Mouse (Mus musculus) heart, postnatal 0 days (tissue): ENCODE measurements around the gene Zfp704. TPM values are rescaled to one million over a fixed set of nuclear protein-coding genes. Genes with fewer than 3 reads are reported as not detected.

Source experiments
- ATAC-seq: fragments of 200-750 bp; cut with Nextera tagmentation; 2 replicates; pipeline ENCODE4 v1.8.0; 2017; ENCODE audit warnings: low read depth, moderate number of reproducible peaks, moderate library complexity; ENCODE audit not compliant: insufficient read depth
- DNase-seq: peaks from one replicate; pipeline ENCODE4 v3.0.0-alpha.2; 2016; ENCODE audit warnings: low spot score
- H3K27ac ChIP-seq: fragments of 300-500 bp; sonication (generic); 2 replicates; pipeline ENCODE4 v1.5.1; 2014; ENCODE audit warnings: low read depth, mild to moderate bottlenecking
- H3K27me3 ChIP-seq: fragments of 300-500 bp; sonication (generic); 2 replicates; pipeline ENCODE4 v1.6.1; 2014; ENCODE audit warnings: low read length, mixed read lengths; ENCODE audit not compliant: control insufficient read depth, insufficient read depth
- H3K36me3 ChIP-seq: fragments of 300-500 bp; sonication (generic); replicated peaks from 2 replicates; pipeline ENCODE4 v1.6.1; 2014; ENCODE audit warnings: low read length, mixed read lengths; ENCODE audit not compliant: control insufficient read depth, insufficient read depth
- H3K4me1 ChIP-seq: fragments of 300-500 bp; sonication (generic); 2 replicates; pipeline ENCODE4 v1.6.1; 2014; ENCODE audit warnings: antibody characterized with exemption; ENCODE audit not compliant: control insufficient read depth, insufficient read depth
- H3K4me2 ChIP-seq: fragments of 300-500 bp; sonication (generic); 2 replicates; pipeline ENCODE4 v1.6.1; 2014; ENCODE audit warnings: low read depth, mild to moderate bottlenecking, low read length, moderate library complexity
- H3K4me3 ChIP-seq: fragments of 300-500 bp; sonication (generic); 2 replicates; pipeline ENCODE4 v1.5.1; 2014; ENCODE audit warnings: low read depth, low read length
- H3K9ac ChIP-seq: fragments of 300-500 bp; sonication (generic); replicated peaks from 2 replicates; pipeline ENCODE4 v1.6.1; 2014; ENCODE audit warnings: low read depth, low read length, mixed read lengths
- H3K9me3 ChIP-seq: fragments of 300-500 bp; sonication (generic); replicated peaks from 2 replicates; pipeline ENCODE4 v1.6.1; 2016; ENCODE audit warnings: low read length; ENCODE audit not compliant: control insufficient read depth
- CTCF ChIP-seq: IDR thresholded peaks from 2 replicates; pipeline ENCODE4 v1.5.1; 2016; ENCODE audit warnings: antibody characterized with exemption, control low read depth, low read depth
- EP300 ChIP-seq: IDR thresholded peaks from 2 replicates; pipeline ENCODE4 v1.6.1; 2016; ENCODE audit warnings: antibody characterized with exemption, low read depth
- WGBS: fragments of 180-500 bp; shearing (Covaris S2); extraction: QIAGEN DNeasy Blood & Tissue Kit; methylation state at CpG from one replicate; pipeline ENCODE4 v1.1.7; 2014; 5-methylcytosine and 5-hydroxymethylcytosine counted together
- polyA plus RNA-seq: library from polyadenylated mRNA; unstranded; fragments of >200 nt; fragmentation: Nextera tagmentation; extraction: Ambion mirVana; gene quantifications from 2 replicates; pipeline ENCODE4 v1.2.1, GENCODE M21; 2015
- total RNA-seq: library from RNA; depleted of rRNA; stranded (reverse); fragments of >200 nt; gene quantifications from 2 replicates; pipeline ENCODE4 v1.2.3, GENCODE M21; 2014; ENCODE audit warnings: low replicate concordance

Zfp704 gene
- total and polyA plus RNA-seq, 2 experiments from 2014 or later, result 3.5 to 15.8 TPM

DNA sequence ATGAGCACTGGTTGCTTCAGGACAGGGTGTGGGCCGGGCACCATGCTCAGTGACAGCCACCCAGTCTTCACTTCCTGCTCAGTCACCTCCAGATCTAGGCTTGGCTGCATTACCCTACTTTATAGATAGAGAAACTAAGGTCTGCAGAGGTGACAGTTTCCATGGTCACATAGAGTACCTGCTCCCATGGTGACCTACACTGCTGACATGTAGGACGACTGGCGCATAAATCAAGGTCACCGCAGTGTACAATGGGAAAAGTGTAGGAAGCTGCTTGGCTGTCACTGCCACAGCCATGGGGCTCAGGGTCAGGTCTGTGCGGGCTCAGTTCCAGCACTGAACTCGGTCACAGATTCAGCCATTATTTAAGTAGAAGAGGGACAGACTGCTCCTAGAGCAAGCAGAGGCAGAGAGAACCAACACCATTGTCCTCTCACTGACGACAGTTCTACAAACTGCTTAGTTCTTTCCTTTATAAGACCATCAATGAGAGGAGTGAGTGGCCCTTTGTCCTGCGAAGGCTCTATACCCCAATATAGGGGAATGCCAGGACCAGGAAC lies 109.8 kb downstream of the Zfp704 start:
- H3K9ac ChIP-seq, result peak overlapping the region; percentile 38; the same call in 1 of the 2 replicates
- DNase-seq, result peak; percentile 44
- H3K27ac ChIP-seq, result peak overlapping the region; percentile 92
- peak; percentile 42; the same call in 1 of the 2 replicates for ATAC-seq
- H3K27me3 ChIP-seq, result no peaks in the 10 kb centered on the region
- H3K9me3 ChIP-seq, result no peaks in the 10 kb centered on the region
- TF ChIP-seq EP300 (no peak), CTCF (no peak)
- H3K4me1 ChIP-seq, result peaks cover 46% of the 10 kb centered on the region
- no peaks in the 10 kb centered on the region for H3K36me3 ChIP-seq
- peak overlapping the region; percentile 37 for H3K4me2 ChIP-seq
- no peak overlapping the region for H3K4me3 ChIP-seq
- 22% methylated on average over 8 of the region's 8 CpGs for WGBS

DNA sequence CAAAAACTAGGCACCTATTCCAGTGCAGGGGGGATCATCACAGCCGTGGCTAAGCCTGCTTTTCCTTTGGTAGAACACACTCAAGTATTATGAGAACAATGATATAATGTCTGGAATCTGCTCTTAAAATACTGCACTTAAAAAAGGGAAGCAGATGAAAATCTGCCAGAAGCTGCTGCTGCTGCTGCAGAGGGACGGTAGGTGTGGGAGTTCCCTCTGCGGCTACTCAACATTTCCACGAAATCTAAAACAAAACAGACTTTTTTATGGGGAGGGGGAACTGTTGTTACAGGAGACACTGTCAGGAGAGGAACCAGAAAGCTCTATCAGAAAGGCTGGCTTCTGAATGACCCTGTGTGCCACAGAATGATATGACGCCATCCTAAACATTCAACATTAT lies 110.4 kb downstream of the Zfp704 start:
- H3K9ac ChIP-seq, result peak overlapping the region; percentile 24
- no peak overlapping the region for H3K4me3 ChIP-seq

DNA sequence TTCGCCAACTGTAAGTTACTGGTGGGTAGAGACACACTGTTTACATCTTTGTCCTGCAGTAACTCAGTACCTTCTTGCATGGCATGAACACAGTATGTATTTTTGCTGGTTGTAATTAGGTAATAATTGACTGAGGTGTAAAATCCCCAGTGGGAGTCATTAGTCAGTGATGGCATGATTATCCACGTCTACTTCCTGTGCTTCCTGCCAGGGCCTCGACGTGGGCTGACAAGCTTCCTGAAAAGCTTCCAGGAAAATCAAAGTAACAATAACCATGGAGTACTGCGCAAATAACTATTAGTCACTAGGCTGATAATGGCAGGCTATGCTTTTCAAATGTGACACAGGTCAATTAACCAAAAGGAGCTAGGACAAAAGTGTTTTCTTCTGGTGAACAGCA lies 112.6 kb downstream of the Zfp704 start:
- H3K9me3 ChIP-seq, result no peaks in the 10 kb centered on the region
- no peak overlapping the region for H3K4me2 ChIP-seq
- no peak for ATAC-seq
- no peak for TF ChIP-seq CTCF
- TF ChIP-seq EP300, result no peak
- no peaks in the 10 kb centered on the region for H3K36me3 ChIP-seq
- no peak overlapping the region for H3K9ac ChIP-seq
- peak; percentile 26 for DNase-seq
- H3K4me1 ChIP-seq, result peaks cover 47% of the 10 kb centered on the region
- WGBS, result 58% methylated on average over 5 of the region's 5 CpGs
- H3K27me3 ChIP-seq, result no peaks in the 10 kb centered on the region
- no peak overlapping the region for H3K4me3 ChIP-seq
- H3K27ac ChIP-seq, result peak overlapping the region; percentile 34; the same call in 1 of the 2 replicates

More for the DNA sequence above, 110.4 kb downstream of the Zfp704 start:
- ATAC-seq, result no peak
- Histone ChIP-seq H3K4me1 (peaks cover 47% of the 10 kb centered on the region), H3K27me3 (no peaks in the 10 kb centered on the region), H3K4me2 (peak overlapping the region; percentile 37), H3K9me3 (no peaks in the 10 kb centered on the region), H3K27ac (peak overlapping the region; percentile 92), H3K36me3 (no peaks in the 10 kb centered on the region)
- no peak for TF ChIP-seq CTCF
- TF ChIP-seq EP300, result no peak
- peak; percentile 46 for DNase-seq
- 24% methylated on average over 5 of the region's 5 CpGs for WGBS

DNA sequence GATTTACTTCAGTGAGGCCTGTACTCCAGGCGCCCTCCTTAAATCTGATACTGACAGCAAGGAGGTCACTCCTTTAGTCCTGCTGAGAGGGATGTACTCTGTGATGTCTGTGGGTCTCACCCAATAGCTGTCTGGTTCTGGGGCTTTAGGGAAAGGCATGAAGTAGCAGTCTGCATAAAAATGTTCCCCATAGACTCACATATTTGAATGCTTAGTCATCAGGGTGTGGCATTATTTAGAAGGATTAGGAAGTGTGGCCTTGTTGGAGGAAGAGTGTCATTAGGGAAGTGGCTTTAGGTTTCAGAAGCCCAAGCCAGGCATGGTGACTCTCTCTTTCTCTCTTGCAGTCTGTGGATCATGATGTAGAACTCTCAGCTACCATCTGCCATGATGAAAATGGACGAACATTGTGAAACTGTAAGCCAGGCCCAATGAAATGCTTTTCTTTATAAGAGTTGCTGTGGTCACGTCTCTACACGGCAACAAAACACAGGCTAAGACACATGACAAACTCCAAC lies 118.1 kb downstream of the Zfp704 start:
- Histone ChIP-seq H3K4me2 (no peak overlapping the region), H3K27me3 (no peaks in the 10 kb centered on the region), H3K36me3 (no peaks in the 10 kb centered on the region), H3K4me1 (0 out of 2 replicates have a peak, but pooled peaks cover 14% of the 10 kb centered on the region), H3K27ac (no peak overlapping the region; the same call in 1 of the 2 replicates), H3K4me3 (no peak overlapping the region), H3K9me3 (no peaks in the 10 kb centered on the region), H3K9ac (no peak overlapping the region)
- TF ChIP-seq EP300 (no peak), CTCF (no peak)
- ATAC-seq (no peak), DNase-seq (no peak)
- WGBS, result 74% methylated on average over 4 of the region's 4 CpGs

DNA sequence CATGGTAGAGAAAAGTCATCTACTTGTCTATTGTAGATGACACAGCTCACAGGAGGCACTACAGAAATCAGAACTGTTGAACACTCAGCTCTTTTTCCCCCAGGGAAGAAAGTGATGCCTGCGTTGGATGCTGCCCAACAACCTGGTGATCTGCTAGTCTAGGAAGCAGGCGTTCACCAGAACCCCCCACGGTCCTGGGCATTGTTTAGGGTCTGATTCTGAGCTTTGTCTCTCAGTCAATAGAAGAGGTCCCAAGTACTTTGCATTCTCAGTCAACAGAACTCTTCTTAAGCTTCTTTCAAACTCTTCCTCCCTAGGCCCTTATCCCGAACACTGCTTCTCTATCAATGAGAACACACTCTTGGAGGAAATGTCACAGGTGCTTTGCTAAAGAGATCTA lies 122.2 kb downstream of the Zfp704 start:
- no peak for ATAC-seq
- 77% methylated on average over 4 of the region's 4 CpGs for WGBS
- Histone ChIP-seq H3K4me3 (no peak overlapping the region), H3K27ac (no peak overlapping the region), H3K36me3 (no peaks in the 10 kb centered on the region), H3K27me3 (no peaks in the 10 kb centered on the region), H3K9ac (no peak overlapping the region), H3K4me1 (no peaks in the 10 kb centered on the region), H3K9me3 (no peaks in the 10 kb centered on the region), H3K4me2 (no peak overlapping the region)
- TF ChIP-seq CTCF (no peak), EP300 (no peak)
- no peak for DNase-seq

DNA sequence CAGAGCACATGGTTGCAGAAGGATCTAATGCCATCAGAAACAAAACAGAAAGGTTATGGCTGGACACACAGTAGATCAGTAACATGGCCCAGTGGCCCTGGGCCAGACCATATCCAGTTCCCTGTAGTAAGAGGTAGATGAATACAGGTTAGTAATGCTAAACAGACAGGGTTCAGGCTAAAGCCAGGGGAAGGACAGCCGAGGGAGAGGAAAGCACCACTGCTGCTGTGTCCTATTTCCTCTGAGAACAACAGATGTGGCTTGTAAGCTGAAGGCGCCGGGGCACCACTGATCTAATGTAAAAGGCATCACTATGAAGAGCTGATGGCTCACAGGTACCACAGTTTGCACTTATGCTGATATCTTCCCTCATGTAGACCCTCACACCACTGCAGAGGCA lies 124.4 kb downstream of the Zfp704 start:
- no peak overlapping the region for H3K4me2 ChIP-seq
- no peak for ATAC-seq
- H3K27me3 ChIP-seq, result no peaks in the 10 kb centered on the region
- 82% methylated on average over 3 of the region's 3 CpGs for WGBS
- H3K4me1 ChIP-seq, result peaks cover 13% of the 10 kb centered on the region
- H3K4me3 ChIP-seq, result no peak overlapping the region
- H3K9me3 ChIP-seq, result no peaks in the 10 kb centered on the region
- H3K27ac ChIP-seq, result no peak overlapping the region
- no peaks in the 10 kb centered on the region for H3K36me3 ChIP-seq
- TF ChIP-seq EP300 (no peak), CTCF (no peak)
- no peak overlapping the region for H3K9ac ChIP-seq
- DNase-seq, result no peak
